Mouse (Mus musculus): ENCODE measurements around the gene Artn.

DNA sequence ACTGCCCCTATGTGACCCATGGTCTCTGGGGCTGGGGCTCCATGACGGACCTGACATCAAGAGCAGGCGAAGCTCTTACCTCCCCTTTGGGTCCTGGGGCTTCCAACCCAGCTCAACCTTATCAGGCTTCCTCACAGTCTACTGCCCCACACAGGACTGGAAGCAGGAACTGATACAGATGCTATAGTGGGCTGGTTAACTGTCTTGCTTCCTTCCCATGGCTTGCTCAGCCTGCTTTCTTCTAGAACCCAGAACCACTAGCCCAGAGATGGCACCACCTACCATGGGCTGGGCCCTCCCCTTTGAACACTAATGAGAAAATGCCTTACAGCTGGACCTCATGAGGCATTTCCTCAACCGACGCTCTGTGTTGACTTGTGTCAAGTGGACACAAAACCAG lies 12.2 kb downstream of the Artn start:
- TF ChIP-seq POLR2A (IDR thresholded peaks at IDR 0.05; ENCODE audit: borderline replicate concordance, extremely low read depth, low read depth, low read length) (no peak), CTCF (IDR thresholded peaks at IDR 0.05; ENCODE audit: insufficient read depth, low read length) (no peak)
